Mouse (Mus musculus): Measurements from ENCODE around the gene Nup214. TPM values are rescaled to one million over a fixed set of nuclear protein-coding genes. Genes with fewer than 3 reads are reported as not detected.

Nup214 gene
- polyA plus RNA-seq, 1 experiment from 2014 or later, result 61.3 TPM

DNA sequence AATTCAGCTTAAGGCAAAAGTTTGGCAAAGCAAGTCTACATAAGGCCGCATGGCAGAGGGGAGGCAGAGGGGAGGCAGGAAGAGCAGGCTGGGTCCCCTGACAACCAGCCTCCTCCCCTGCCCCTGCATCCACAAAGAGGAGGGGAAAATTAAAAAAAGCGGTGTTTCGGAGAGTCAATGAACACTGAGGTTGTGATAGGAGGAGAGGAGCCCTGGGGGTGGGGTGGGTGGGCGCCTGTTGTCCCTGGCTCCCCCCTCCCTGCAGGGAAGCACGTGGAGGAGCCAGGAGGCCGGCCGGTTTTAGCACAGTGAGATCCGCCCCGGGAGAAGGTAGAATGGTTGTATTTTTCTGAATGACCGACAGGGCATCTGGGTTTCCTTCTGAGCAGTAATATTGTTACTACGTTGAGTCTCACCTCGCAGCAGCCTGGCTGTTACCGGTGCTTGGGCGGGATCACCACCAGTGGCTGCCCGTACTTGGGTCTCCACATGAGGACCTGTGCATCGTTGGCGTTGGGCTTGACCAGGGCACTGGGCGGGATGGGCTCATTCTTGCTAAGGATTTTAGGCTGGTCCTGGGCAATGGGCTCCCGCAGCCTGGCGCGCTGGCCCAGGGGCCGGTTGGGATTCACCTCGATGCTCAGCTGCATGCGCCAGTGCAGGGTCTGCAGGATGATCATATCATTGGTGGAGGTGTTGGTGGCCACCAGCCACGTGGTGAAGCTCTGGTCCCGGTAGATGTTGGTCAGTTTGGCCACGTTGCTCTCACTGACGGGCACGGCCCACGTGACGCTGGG, 94.8 kb downstream of the Nup214 start:
- Histone ChIP-seq H3K36me3 (peaks cover 66% of the 10 kb centered on the region), H3K4me2 (no peak overlapping the region), H3K27ac (replicated peaks) (peak overlapping the region; percentile 96), H3K4me3 (no peak overlapping the region), H3K4me1 (peaks cover 70% of the 10 kb centered on the region), H3K27me3 (replicated peaks) (no peaks in the 10 kb centered on the region), H3K9me3 (no peaks in the 10 kb centered on the region), H3K9ac (peak overlapping the region; percentile 26)
- 54% methylated on average over 31 of the region's 31 CpGs for WGBS
- ATAC-seq (ENCODE audit: extremely low read depth, insufficient number of reproducible peaks, low FRiP score, low TSS enrichment), result no peak

DNA sequence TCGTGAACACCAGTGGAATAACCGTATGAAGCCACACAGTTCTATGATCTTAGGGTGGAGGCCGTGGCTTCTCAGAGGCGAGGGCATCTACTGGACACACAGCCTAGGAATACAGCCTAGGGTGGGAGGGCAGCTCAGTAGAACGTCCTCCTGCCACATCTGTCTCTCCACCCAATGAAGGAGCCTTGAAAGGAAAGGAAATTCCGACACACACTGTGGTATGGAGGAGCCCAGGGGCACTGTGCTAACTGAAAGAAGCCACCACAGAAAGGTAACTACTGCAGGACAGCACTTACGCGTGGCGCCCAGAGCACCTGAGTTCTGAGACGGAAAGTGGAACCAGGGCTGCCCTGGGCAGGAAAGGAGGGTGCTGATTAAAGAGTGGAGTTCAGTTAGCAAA, 96.5 kb downstream of the Nup214 start:
- H3K4me2 ChIP-seq, result no peak overlapping the region
- ATAC-seq (ENCODE audit: extremely low read depth, insufficient number of reproducible peaks, low FRiP score, low TSS enrichment), result no peak
- H3K4me1 ChIP-seq, result peaks cover 68% of the 10 kb centered on the region
- H3K9me3 ChIP-seq, result no peaks in the 10 kb centered on the region
- no peak overlapping the region for H3K27ac ChIP-seq (replicated peaks)
- no peak overlapping the region for H3K9ac ChIP-seq
- H3K27me3 ChIP-seq (replicated peaks), result no peaks in the 10 kb centered on the region
- H3K4me3 ChIP-seq, result no peak overlapping the region
- 91% methylated on average over 10 of the region's 10 CpGs for WGBS
- peaks cover 66% of the 10 kb centered on the region for H3K36me3 ChIP-seq

- ATAC-seq (ENCODE audit: extremely low read depth, insufficient number of reproducible peaks, low FRiP score, low TSS enrichment), result no peak
- Histone ChIP-seq H3K27ac (replicated peaks) (peak overlapping the region; percentile 57), H3K4me3 (peak overlapping the region; percentile 12), H3K27me3 (replicated peaks) (no peaks in the 10 kb centered on the region), H3K4me2 (peak overlapping the region; percentile 41), H3K9me3 (no peaks in the 10 kb centered on the region), H3K36me3 (peaks cover 49% of the 10 kb centered on the region), H3K9ac (peak overlapping the region; percentile 69), H3K4me1 (peaks cover 58% of the 10 kb centered on the region)
- 54% methylated on average over 8 of the region's 8 CpGs for WGBS
Observed at GRCm38 (mm10) chr2:32074404-32074803, 100.2 kb downstream of the Nup214 start.

DNA sequence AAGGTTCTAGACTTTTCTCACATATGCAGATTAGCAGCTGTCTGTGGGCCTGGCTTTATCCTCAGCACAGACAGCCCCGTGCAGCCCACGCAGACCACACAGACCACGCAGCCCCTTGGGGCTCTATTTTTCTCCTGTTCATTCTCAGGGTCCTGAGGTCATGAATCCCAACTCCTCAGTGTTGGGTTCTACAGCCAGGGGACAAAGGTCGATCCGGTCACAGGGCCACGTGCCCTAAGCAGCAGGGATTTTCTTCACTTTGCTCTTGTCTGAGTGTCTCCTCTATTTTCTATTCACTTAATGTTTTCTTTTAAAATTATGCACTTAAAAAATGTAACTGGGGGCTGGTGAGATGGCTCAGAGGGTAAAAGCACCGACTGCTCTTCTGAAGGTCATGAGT, 101.1 kb downstream of the Nup214 start:
- H3K4me1 ChIP-seq, result peaks cover 61% of the 10 kb centered on the region
- WGBS, result 66% methylated on average over 7 of the region's 7 CpGs
- H3K4me2 ChIP-seq, result peak overlapping the region; percentile 41
- H3K4me3 ChIP-seq, result no peak overlapping the region
- peak overlapping the region; percentile 57 for H3K27ac ChIP-seq (replicated peaks)
- no peaks in the 10 kb centered on the region for H3K9me3 ChIP-seq
- peaks cover 43% of the 10 kb centered on the region for H3K36me3 ChIP-seq
- no peaks in the 10 kb centered on the region for H3K27me3 ChIP-seq (replicated peaks)
- ATAC-seq (ENCODE audit: extremely low read depth, insufficient number of reproducible peaks, low FRiP score, low TSS enrichment), result no peak
- peak overlapping the region; percentile 69 for H3K9ac ChIP-seq

- Histone ChIP-seq H3K27me3 (replicated peaks) (peaks cover 5% of the 10 kb centered on the region), H3K27ac (replicated peaks) (peak overlapping the region; percentile 93), H3K4me2 (peak overlapping the region; percentile 100), H3K4me3 (peak overlapping the region; percentile 90), H3K9ac (peak overlapping the region; percentile 97), H3K4me1 (peaks cover 66% of the 10 kb centered on the region), H3K36me3 (peaks cover 20% of the 10 kb centered on the region), H3K9me3 (no peaks in the 10 kb centered on the region)
- 68% methylated on average over 10 of the region's 10 CpGs for WGBS
- no peak for ATAC-seq (ENCODE audit: extremely low read depth, insufficient number of reproducible peaks, low FRiP score, low TSS enrichment)
Observed at GRCm38 (mm10) chr2:32077744-32078143, 103.5 kb downstream of the Nup214 start.

DNA sequence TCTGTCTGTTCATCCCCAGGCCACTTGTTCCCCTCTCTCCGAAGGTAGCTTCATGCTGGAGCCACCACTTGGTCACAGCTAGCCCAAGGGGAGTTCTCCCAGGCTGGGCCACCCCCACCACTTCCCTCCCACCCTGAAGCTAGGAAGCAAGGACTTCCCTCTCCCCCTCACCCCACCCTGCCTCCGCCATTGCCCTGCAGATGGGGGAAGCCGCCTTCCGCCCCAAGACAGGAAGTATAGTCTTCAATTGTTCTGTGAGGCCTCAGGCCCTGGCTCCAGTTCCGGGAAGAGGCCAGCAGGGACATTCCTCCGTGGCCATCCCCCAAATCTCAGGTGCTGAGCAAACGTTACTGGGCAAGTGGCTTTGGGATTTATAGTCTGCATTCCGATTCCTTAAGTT, 104.3 kb downstream of the Nup214 start:
- H3K36me3 ChIP-seq, result peaks cover 12% of the 10 kb centered on the region; the same call in 1 of the 2 replicates
- H3K27me3 ChIP-seq (replicated peaks), result peaks cover 5% of the 10 kb centered on the region
- H3K4me3 ChIP-seq, result peak overlapping the region; percentile 90
- peak overlapping the region; percentile 93 for H3K27ac ChIP-seq (replicated peaks)
- no peak for ATAC-seq (ENCODE audit: extremely low read depth, insufficient number of reproducible peaks, low FRiP score, low TSS enrichment)
- peak overlapping the region; percentile 97 for H3K9ac ChIP-seq
- H3K9me3 ChIP-seq, result no peaks in the 10 kb centered on the region
- peaks cover 69% of the 10 kb centered on the region for H3K4me1 ChIP-seq
- 24% methylated on average over 8 of the region's 8 CpGs for WGBS
- H3K4me2 ChIP-seq, result peak overlapping the region; percentile 100

GRCm38 (mm10) chr2:32079191-32079725, 105.0 kb downstream of the Nup214 start:
- H3K36me3 ChIP-seq, result 0 out of 2 replicates have a peak, but pooled peaks cover 9% of the 10 kb centered on the region
- H3K4me2 ChIP-seq, result peak overlapping the region; percentile 100
- no peak for ATAC-seq (ENCODE audit: extremely low read depth, insufficient number of reproducible peaks, low FRiP score, low TSS enrichment)
- H3K9ac ChIP-seq, result peak overlapping the region; percentile 97
- H3K27ac ChIP-seq (replicated peaks), result peak overlapping the region; percentile 93
- peaks cover 63% of the 10 kb centered on the region for H3K4me1 ChIP-seq
- H3K27me3 ChIP-seq (replicated peaks), result peaks cover 5% of the 10 kb centered on the region
- H3K9me3 ChIP-seq, result no peaks in the 10 kb centered on the region
- WGBS, result 51% methylated on average over 14 of the region's 14 CpGs
- peak overlapping the region; percentile 90 for H3K4me3 ChIP-seq

- Histone ChIP-seq H3K4me2 (peak overlapping the region; percentile 100), H3K27ac (replicated peaks) (peak overlapping the region; percentile 93), H3K9ac (peak overlapping the region; percentile 97), H3K27me3 (replicated peaks) (peaks cover 5% of the 10 kb centered on the region), H3K36me3 (0 out of 2 replicates have a peak, but pooled peaks cover 9% of the 10 kb centered on the region), H3K4me1 (peaks cover 60% of the 10 kb centered on the region), H3K9me3 (no peaks in the 10 kb centered on the region), H3K4me3 (peak overlapping the region; percentile 90)
- WGBS, result 43% methylated on average over 3 of the region's 3 CpGs
- ATAC-seq (ENCODE audit: extremely low read depth, insufficient number of reproducible peaks, low FRiP score, low TSS enrichment), result no peak
Observed at GRCm38 (mm10) chr2:32080681-32081080, 106.4 kb downstream of the Nup214 start.

DNA sequence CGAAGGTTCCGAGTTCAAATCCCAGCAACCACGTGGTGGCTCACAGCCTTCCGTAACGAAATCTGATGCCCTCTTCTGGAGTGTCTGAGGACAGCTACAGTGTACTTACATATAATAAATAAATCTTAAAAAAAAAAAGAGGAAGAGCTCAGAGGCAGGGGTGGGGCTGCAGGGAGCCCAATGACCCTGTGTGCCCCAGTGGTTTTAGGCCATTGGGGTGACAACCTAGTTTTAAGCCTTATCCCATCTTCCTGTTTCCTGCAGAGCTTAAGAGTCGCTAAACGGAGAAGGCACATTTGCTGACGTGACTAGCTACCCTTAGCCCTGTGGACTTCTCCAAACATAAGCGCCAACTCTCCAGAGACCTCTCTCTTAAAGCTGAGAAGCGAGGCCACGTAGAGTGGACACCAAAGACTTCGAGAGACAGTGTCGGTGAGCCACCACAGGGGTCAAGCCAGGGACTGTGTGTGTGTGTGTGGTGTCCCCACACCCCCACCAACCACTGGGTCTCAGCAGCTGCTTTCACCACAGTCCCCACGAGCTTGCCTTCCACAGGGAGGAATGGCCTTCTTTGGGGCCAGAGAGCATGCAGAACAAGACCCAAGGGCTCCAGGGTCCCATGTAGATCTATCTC, 107.2 kb downstream of the Nup214 start:
- peaks cover 60% of the 10 kb centered on the region for H3K4me1 ChIP-seq
- 0 out of 2 replicates have a peak, but pooled peaks cover 9% of the 10 kb centered on the region for H3K36me3 ChIP-seq
- peak overlapping the region; percentile 93 for H3K27ac ChIP-seq (replicated peaks)
- peaks cover 5% of the 10 kb centered on the region for H3K27me3 ChIP-seq (replicated peaks)
- H3K9me3 ChIP-seq, result no peaks in the 10 kb centered on the region
- peak overlapping the region; percentile 90 for H3K4me3 ChIP-seq
- H3K9ac ChIP-seq, result peak overlapping the region; percentile 97
- H3K4me2 ChIP-seq, result peak overlapping the region; percentile 100
- WGBS, result 39% methylated on average over 14 of the region's 14 CpGs
- ATAC-seq (ENCODE audit: extremely low read depth, insufficient number of reproducible peaks, low FRiP score, low TSS enrichment), result no peak

DNA sequence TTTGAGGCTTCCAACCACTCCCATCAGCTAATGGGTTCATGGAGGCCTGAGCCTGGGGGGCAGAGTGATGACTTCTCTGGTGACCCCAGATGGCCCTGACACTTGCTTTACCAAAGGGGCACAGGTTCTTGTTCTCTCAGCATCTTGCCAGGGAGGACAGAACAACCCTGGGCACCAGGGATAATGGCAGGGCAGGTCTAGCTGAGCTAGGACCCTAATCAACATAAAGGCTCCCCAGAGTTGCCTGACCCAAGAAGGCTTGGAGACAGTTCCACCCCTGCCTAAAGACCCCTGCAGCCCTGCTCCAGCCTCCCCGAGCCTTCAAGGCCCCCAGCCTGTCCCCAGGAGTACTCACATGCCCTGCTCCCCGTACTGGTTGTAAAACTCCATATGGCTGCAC, 108.0 kb downstream of the Nup214 start:
- H3K4me2 ChIP-seq, result peak overlapping the region; percentile 100
- WGBS, result 20% methylated on average over 2 of the region's 2 CpGs
- H3K4me3 ChIP-seq, result peak overlapping the region; percentile 90
- no peak for ATAC-seq (ENCODE audit: extremely low read depth, insufficient number of reproducible peaks, low FRiP score, low TSS enrichment)
- peaks cover 7% of the 10 kb centered on the region for H3K27me3 ChIP-seq (replicated peaks)
- H3K4me1 ChIP-seq, result peaks cover 54% of the 10 kb centered on the region
- peak overlapping the region; percentile 97 for H3K9ac ChIP-seq
- H3K9me3 ChIP-seq, result no peaks in the 10 kb centered on the region
- H3K36me3 ChIP-seq, result 0 out of 2 replicates have a peak, but pooled peaks cover 6% of the 10 kb centered on the region
- peak overlapping the region; percentile 93 for H3K27ac ChIP-seq (replicated peaks)
